Mouse (Mus musculus) thymus, postnatal 0 days (tissue): ENCODE results near the gene Olfr126. TPM values are rescaled to one million over a fixed set of nuclear protein-coding genes. Genes with fewer than 3 reads are reported as not detected.

Experiments used
- DNase-seq: peaks from one replicate; pipeline ENCODE4 v3.0.0-alpha.2; 2015; ENCODE audit warnings: low spot score
- polyA plus RNA-seq: library from polyadenylated mRNA; unstranded; fragments of >200 nt; fragmentation: Nextera tagmentation; extraction: Ambion mirVana; gene quantifications from 2 replicates; pipeline ENCODE4 v1.2.1, GENCODE M21; 2015

Olfr126 gene
- not detected in 2 replicates for polyA plus RNA-seq

DNA sequence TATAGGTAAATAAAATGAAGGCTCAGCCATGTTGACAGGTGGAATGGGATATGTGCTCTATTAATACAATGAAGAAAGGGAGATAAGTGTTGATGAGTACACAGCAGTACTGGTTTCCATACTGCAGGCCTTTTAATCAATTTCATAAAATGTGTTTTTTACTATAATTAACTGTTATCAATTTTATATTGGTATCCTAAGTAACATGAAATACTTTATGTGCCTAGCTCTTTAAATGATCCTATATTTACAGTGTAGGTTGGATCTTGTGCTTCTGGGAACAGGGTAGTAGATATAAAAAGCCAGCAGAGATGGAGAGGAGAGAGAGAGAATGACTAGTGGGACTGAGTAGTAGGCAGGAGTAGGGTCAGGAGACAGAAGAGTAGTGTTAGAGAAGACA is at the start of gene Olfr126:
Olfr126 (plus strand) TSS at position 301 of the 400 bp plus-strand sequence.
- no peak for DNase-seq

GRCm38 (mm10) chr17:37799588-37799987 is 47.7 kb upstream of the Olfr126 start, which contains the start of gene Olfr124:
Olfr124 (plus strand) TSS chr17:37799888.
- DNase-seq = no peak

DNA sequence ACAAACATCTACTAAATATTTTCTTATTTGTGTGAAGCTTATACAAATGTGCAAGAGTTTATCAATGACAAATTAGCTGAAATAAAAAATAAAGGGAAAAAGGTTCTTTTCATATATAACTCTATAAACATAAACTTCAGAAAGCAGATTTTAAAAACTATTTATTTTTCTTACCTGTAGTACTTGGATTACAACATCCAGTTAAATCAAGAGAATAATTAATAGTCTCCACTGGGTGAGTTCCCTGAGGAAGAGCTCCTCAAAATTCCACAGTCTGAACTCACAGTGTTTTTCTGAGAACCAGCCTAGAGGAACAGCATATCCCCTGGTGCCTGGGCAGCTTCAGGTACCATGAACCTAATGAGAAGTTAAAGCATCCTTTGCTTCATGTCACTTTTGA is 14.6 kb upstream of the Olfr126 start, which contains the start of gene Olfr125:
Olfr125 (plus strand) TSS at position 301 of the 400 bp plus-strand sequence.
- DNase-seq = no peak

- no peak for DNase-seq
Measured at GRCm38 (mm10) chr17:37863901-37864300, 16.6 kb downstream of the Olfr126 start.

- no peak for DNase-seq
Measured at GRCm38 (mm10) chr17:37869676-37870205, 22.5 kb downstream of the Olfr126 start.

DNA sequence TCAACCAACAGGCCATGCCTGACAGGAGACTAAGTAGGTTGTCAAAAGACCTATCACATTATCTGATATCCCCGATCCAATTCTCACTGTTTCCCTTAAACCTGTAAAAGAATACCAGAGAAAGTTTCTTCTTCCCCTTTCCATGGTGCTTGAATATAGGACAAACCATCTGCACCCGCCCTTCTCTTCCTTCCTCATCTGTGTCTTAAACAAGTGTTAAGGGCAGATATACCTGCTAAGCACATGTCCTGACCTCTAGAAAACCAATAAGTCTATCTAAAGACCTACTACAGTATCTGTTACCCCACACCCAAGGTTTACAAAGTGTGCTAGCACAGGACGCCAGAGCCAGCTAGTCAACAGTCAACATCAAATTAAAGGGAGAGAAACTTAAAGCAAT is 26.5 kb downstream of the Olfr126 start:
- DNase-seq = no peak

GRCm38 (mm10) chr17:37900137-37900536 is 52.9 kb downstream of the Olfr126 start, which contains the start of gene Olfr127:
Olfr127 (plus strand) TSS chr17:37900437.
- DNase-seq = no peak

Other genes starting within 250 kb of the Olfr126 start
- gene Olfr115, start 220.4 kb upstream of the Olfr126 start, polyA plus RNA-seq = not detected in 2 replicates
- not detected in 2 replicates for gene Olfr116, start 220.3 kb upstream of the Olfr126 start, polyA plus RNA-seq
- not detected in 2 replicates for gene Olfr117, start 183.7 kb upstream of the Olfr126 start, polyA plus RNA-seq
- gene Olfr118, start 180.5 kb upstream of the Olfr126 start, polyA plus RNA-seq = not detected in 2 replicates
- gene Olfr119, start 150.9 kb upstream of the Olfr126 start, polyA plus RNA-seq = not detected in 2 replicates
- not detected in 2 replicates for gene Olfr120, start 125.7 kb upstream of the Olfr126 start, polyA plus RNA-seq
- not detected in 2 replicates for gene Olfr121, start 98.6 kb upstream of the Olfr126 start, polyA plus RNA-seq
- not detected in 2 replicates for gene Olfr122, start 78.9 kb upstream of the Olfr126 start, polyA plus RNA-seq
- gene Olfr123, start 54.0 kb upstream of the Olfr126 start, polyA plus RNA-seq = not detected in 2 replicates
- not detected in 2 replicates for gene Olfr124, start 47.6 kb upstream of the Olfr126 start, polyA plus RNA-seq
- gene Olfr125, start 14.5 kb upstream of the Olfr126 start, polyA plus RNA-seq = not detected in 2 replicates
- gene Olfr127, start 53.0 kb downstream of the Olfr126 start, polyA plus RNA-seq = not detected in 2 replicates
- not detected in 2 replicates for gene Olfr128, start 73.1 kb downstream of the Olfr126 start, polyA plus RNA-seq
- gene Olfr761, start 105.6 kb downstream of the Olfr126 start, polyA plus RNA-seq = not detected in 2 replicates
- not detected in 2 replicates for gene Olfr129, start 212.6 kb downstream of the Olfr126 start, polyA plus RNA-seq
- not detected in 2 replicates for gene Olfr130, start 216.4 kb downstream of the Olfr126 start, polyA plus RNA-seq
- gene Olfr131, start 241.2 kb downstream of the Olfr126 start, polyA plus RNA-seq = not detected in 2 replicates